Mouse (Mus musculus): ENCODE results near the gene Olfr250.
"Not testable (repeated sequence)": the region's sequence is repeated elsewhere in the genome, so short reads cannot be mapped to it uniquely, and the experiment has no call there.

Olfr250 gene

DNA sequence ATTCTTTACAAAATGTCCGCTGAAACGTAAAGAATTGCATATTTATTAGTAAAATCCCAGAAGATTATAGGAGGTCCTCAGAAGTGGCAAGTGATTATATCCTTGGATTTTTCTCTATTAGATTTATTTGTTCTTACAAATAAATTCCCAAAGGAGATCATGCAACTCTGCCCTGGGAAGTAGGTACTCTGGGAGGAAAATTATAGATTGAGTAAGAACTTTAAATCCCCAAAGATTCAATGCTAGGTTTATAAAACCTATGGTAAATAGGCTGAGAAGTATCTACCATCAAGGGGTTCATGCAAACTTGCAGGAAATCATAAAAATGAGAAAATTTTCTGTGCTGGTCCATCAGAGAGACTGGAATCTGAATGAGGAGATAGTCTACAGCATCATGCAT is at the start of gene Olfr250:
TSS of gene Olfr250 (plus strand) at position 301 of the 400 bp plus-strand sequence.
- DNase-seq (ENCODE audit: low read depth, low spot score): no peak

DNA sequence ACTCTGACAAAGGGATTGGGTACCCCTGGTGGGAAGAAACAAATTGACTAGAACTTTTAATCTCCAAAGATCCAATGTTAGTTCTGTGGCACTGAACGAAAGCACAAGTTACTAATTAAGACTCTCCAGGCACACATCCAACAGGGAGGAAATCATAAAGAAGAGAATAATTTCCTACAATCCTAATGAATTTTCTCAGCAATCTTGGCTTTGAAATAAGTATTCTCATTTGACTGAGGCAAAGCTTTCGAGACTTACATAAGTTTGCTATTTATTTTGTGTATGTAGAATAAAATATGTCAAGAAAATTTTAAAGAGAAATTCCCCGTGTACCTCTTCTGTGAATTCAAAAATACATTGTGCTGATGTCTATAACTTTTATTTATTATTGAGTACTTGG is 37.9 kb upstream of the Olfr250 start, which contains the start of gene Olfr25:
TSS of gene Olfr25 (plus strand) at position 301 of the 400 bp plus-strand sequence.
- no peak for DNase-seq (ENCODE audit: low read depth, low spot score)

DNA sequence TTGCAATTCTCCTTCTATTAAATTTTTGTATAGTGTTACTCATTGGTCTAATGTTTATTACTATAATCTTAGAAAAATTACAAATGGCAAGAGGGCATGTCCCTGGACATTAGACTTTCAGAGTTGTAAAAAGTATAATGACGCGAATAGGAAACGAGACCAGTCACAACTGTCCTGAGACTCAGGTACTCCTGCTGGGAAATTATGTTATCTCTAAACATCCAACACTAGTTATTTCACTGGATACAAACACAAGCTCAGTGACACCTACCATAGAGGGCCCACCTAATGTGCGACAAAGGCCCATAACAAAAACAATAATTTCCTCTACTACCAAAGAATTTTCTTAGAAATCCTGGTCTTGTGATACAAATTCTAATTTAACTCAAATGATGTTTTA is 18.6 kb upstream of the Olfr250 start, which contains the start of gene Olfr898:
TSS of gene Olfr898 (plus strand) at position 301 of the 400 bp plus-strand sequence.
- no peak for DNase-seq (ENCODE audit: low read depth, low spot score)

DNA sequence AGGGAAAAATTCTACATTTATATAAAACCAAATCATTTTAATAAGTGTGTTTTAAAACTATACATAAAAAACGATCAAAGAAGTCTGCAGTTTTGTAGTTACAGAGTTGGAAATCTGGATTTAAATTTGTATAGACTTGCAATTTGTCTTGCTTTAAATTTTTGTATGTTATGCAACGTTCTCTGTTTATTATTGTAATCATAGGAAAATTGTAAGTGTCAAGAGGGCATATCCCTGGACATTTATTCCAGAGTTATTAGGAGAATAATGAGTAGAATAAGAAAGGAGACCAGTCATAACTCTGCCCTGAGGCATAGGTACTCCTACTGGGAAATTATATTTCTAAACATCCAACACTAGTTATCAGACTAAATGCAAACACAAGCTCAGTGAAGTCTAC is 10.1 kb downstream of the Olfr250 start, which contains the start of gene Olfr251:
TSS of gene Olfr251 (plus strand) at position 301 of the 400 bp plus-strand sequence.
- no peak for DNase-seq (ENCODE audit: low read depth, low spot score)

GRCm38 (mm10) chr9:38401398-38401797 is 34.7 kb downstream of the Olfr250 start, which contains the start of gene Olfr147:
Gene Olfr147, plus strand, starts transcription at chr9:38401698.
- DNase-seq (ENCODE audit: low read depth, low spot score): no peak

DNA sequence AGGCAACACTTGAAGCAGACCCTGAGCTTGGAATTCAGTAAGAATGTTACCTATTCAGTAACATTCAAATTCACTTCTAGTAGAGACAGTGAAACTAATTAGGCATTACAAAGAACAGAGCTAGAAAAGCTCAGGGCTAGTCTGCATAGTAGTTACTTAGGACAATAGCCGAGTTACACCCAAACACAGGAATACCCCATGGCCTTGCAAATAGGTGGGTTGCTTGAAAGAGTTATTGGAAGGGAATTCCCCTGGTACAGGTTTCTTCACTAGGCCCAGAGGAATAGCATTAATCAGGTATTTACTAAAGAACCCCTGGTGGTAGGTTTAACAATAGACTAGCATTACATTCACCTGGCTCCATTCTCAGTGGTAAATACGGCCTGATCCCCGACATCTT is 40.8 kb downstream of the Olfr250 start:
- DNase-seq (ENCODE audit: low read depth, low spot score): not testable (repeated sequence)

- not testable (repeated sequence) for DNase-seq (ENCODE audit: low read depth, low spot score)
Observed at GRCm38 (mm10) chr9:38413502-38413901, 46.8 kb downstream of the Olfr250 start.
